Mouse (Mus musculus) ES-E14 (cell line): ENCODE measurements around the gene Pbx2.

Experiments used
- CHD2 ChIP-seq: IDR thresholded peaks from 2 replicates; pipeline ENCODE4 v1.6.1; 2014; ENCODE audit warnings: mild to moderate bottlenecking, low read depth, low read length, inconsistent platforms
- HCFC1 ChIP-seq: IDR thresholded peaks from 2 replicates; pipeline ENCODE4 v1.6.1; 2012; ENCODE audit warnings: low read length, inconsistent platforms, borderline replicate concordance; ENCODE audit not compliant: insufficient read depth
- MAFK ChIP-seq: IDR thresholded peaks from 2 replicates; pipeline ENCODE4 v1.6.1; 2014; ENCODE audit warnings: mild to moderate bottlenecking, low read depth, low read length, inconsistent platforms; ENCODE audit not compliant: insufficient read depth
- ZC3H11A ChIP-seq: IDR thresholded peaks from 2 replicates; pipeline ENCODE4 v1.6.1; 2012; ENCODE audit warnings: low read depth, mild to moderate bottlenecking, inconsistent platforms, low read length, borderline replicate concordance
- ZNF384 ChIP-seq: IDR thresholded peaks from 2 replicates; pipeline ENCODE4 v1.6.1; 2012; ENCODE audit warnings: low read depth, low read length, inconsistent platforms

DNA sequence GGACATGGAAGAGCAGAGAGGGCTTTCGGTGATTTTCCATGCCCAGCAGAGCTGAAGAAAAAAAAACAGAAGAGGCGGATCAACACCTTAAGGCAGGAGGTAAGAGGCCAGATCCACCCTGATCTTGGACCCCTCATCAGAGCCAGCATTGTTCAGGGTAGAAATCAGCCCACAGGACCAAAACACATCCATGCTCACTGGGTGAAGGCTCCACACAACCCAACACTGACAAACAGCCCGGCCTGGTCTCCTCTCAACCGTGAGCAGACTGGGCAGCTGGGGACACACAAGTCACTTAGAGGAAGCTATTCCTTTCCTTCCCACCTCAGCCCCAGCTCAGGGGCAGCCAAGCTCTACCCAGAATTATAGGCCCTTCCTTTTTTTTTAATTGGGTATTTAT is 43.5 kb upstream of the Pbx2 start:
- TF ChIP-seq MAFK (no peak), ZC3H11A (no peak), HCFC1 (no peak), ZNF384 (no peak), CHD2 (no peak)
